Mouse (Mus musculus): ENCODE data around the gene Tecpr2. TPM values are rescaled to one million over a fixed set of nuclear protein-coding genes. Genes with fewer than 3 reads are reported as not detected.

Gene Tecpr2
- total and polyA plus RNA-seq, 3 experiments = 2.8 to 7.5 (median 3.1) TPM

DNA sequence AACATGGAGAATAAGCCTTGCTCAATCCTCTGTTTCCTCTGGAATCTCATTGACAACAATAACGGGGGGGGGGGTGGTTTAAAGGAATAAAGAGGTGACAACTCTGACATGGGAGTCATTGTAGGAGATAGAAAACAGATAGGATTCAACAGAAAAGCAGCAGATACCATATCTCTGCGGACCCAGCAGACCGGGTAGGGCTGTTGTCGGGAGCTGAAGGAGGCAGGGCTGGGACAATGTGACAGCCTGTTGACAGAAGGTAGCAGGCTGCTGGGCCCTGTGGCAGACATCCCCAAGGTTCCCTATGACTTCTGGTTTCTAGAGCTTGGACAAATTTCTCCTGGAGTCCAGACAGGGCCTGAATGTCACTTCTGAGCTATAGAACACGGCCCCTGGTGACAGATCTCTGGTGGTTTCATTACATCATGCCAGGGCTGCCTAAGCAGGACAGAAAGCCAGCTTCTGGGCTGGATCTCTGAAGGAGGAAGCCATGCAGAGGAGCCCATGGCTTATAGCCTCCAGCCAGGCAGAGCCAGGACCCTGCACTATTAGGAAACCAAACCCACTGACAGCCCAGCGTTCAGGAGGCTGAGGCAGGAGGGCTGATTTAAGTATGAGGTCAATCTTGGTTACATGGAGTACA, 120.7 kb downstream of the Tecpr2 start:
- dilution Hi-C loops (cut with MboI; ENCODE audit: extremely low pct_ligation_motif_present, extremely low pct_unique_long_range_greater_than_20kb, low sequenced_read_pairs) (no loop called here), in situ Hi-C loops (cut with MboI; ENCODE audit: low pct_ligation_motif_present, low pct_unique_long_range_greater_than_20kb, low sequenced_read_pairs) (no loop called here)
- H3K4me1 ChIP-seq (ENCODE audit: control insufficient read depth in 1 of 2, insufficient read depth in 2 of 2) = peaks cover 0 to 2% of the 10 kb centered on the region in 2 experiments; a peak in 1 of 4 replicates
- H3K27me3 ChIP-seq (replicated peaks) = no peaks in the 10 kb centered on the region
- H3K4me2 ChIP-seq (ENCODE audit: insufficient read depth, low read depth, poor library complexity, severe bottlenecking) = no peak overlapping the region
- H3K27ac ChIP-seq (ENCODE audit: insufficient read depth, low read depth) = no peak overlapping the region
- no peak for TF ChIP-seq MAX (IDR thresholded peaks at IDR 0.05; ENCODE audit: low read length)
- DNase-seq (ENCODE audit: extremely low read depth) = no peak
- H3K79me2 ChIP-seq (replicated peaks; ENCODE audit: control insufficient read depth, extremely low read depth, insufficient read depth, poor library complexity, severe bottlenecking) = no peaks in the 10 kb centered on the region
- H3K9me3 ChIP-seq (replicated peaks; ENCODE audit: low read length) = peaks cover 11% of the 10 kb centered on the region
- no peak overlapping the region for H3K4me3 ChIP-seq (replicated peaks in 1 of 3; ENCODE audit: low read depth in 2 of 3, low read length in 2 of 3, poor library complexity in 1 of 3)
- H3K36me3 ChIP-seq (replicated peaks in 1 of 2; ENCODE audit: control insufficient read depth in 1 of 2, insufficient read depth in 1 of 2, low read length in 1 of 2) = no peaks in the 10 kb centered on the region
- no peak overlapping the region for H3K9ac ChIP-seq (ENCODE audit: insufficient read depth, low read depth)

DNA sequence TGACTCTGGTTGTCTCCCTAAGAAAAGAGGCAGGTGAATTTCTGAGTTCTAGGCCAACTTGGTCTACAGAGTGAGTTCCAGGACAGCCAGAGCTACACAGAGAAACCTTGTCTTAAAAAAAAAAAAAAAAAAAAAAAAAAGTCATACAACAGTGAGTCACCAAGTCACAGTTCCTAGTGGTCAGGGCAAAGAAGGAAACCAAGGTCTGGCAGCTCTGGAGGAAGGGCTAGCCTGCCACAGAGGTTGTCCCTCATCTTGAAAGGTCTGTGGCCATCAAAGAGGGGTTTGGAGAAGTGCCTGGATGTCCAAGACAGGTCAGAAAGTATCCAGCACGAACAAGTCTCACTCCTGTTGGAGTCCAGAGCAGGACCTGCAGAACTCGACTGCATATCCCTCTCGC, 127.7 kb downstream of the Tecpr2 start:
- in situ Hi-C loops (cut with MboI; ENCODE audit: low pct_ligation_motif_present, low pct_unique_long_range_greater_than_20kb, low sequenced_read_pairs) (no loop called here), dilution Hi-C loops (cut with MboI; ENCODE audit: extremely low pct_ligation_motif_present, extremely low pct_unique_long_range_greater_than_20kb, low sequenced_read_pairs) (no loop called here)
- Histone ChIP-seq H3K27me3 (replicated peaks) (no peaks in the 10 kb centered on the region), H3K27ac (ENCODE audit: insufficient read depth, low read depth) (no peak overlapping the region), H3K9me3 (replicated peaks; ENCODE audit: low read length) (peaks cover 11% of the 10 kb centered on the region), H3K36me3 (replicated peaks in 1 of 2; ENCODE audit: control insufficient read depth in 1 of 2, insufficient read depth in 1 of 2, low read length in 1 of 2) (no peaks in the 10 kb centered on the region), H3K4me3 (replicated peaks in 1 of 3; ENCODE audit: low read depth in 2 of 3, low read length in 2 of 3, poor library complexity in 1 of 3) (no peak overlapping the region), H3K4me1 (ENCODE audit: control insufficient read depth in 1 of 2, insufficient read depth in 2 of 2) (peaks cover under 1 to 4% of the 10 kb centered on the region in 2 experiments; a peak in 1 of 4 replicates), H3K9ac (ENCODE audit: insufficient read depth, low read depth) (no peak overlapping the region), H3K79me2 (replicated peaks; ENCODE audit: control insufficient read depth, extremely low read depth, insufficient read depth, poor library complexity, severe bottlenecking) (no peaks in the 10 kb centered on the region), H3K4me2 (ENCODE audit: insufficient read depth, low read depth, poor library complexity, severe bottlenecking) (no peak overlapping the region)
- TF ChIP-seq JUN (IDR thresholded peaks at IDR 0.05; ENCODE audit: insufficient read depth, low read depth, low read length) (no peak), ZNF384 (IDR thresholded peaks at IDR 0.05; ENCODE audit: low read depth, low read length) (peak; percentile 82)
- DNase-seq (ENCODE audit: extremely low read depth) = no peak

DNA sequence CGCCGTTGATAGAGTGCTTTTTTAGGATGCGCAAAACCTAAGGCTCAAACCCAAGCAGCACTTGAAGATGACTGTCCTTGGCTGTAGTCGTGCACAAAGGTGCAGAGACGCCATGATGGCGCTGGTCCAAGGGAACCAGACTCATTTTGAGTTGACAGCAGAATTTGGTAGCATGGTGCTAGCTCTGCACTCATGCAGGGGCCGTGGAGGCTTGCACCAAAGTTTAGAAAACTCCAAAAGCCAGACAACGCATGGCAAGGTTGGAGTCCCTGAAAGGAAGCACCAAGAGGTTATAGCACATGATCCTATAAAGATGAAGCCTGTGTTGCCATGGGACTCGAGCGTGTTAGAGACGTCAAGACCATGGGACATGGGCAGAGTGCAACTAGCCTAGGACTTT, 129.0 kb downstream of the Tecpr2 start:
- H3K36me3 ChIP-seq (replicated peaks in 1 of 2; ENCODE audit: control insufficient read depth in 1 of 2, insufficient read depth in 1 of 2, low read length in 1 of 2) = no peaks in the 10 kb centered on the region
- H3K4me1 ChIP-seq (ENCODE audit: control insufficient read depth in 1 of 2, insufficient read depth in 2 of 2) = peaks cover 2 to 4% of the 10 kb centered on the region in 2 experiments; a peak in 1 of 4 replicates
- no peak overlapping the region for H3K4me3 ChIP-seq (replicated peaks in 1 of 3; ENCODE audit: low read depth in 2 of 3, low read length in 2 of 3, poor library complexity in 1 of 3)
- no peak for DNase-seq (ENCODE audit: extremely low read depth)
- H3K27me3 ChIP-seq (replicated peaks) = no peaks in the 10 kb centered on the region
- H3K27ac ChIP-seq (ENCODE audit: insufficient read depth, low read depth) = no peak overlapping the region
- TF ChIP-seq SMC3 (IDR thresholded peaks at IDR 0.05; ENCODE audit: low read depth, low read length) (no peak), GABPA (IDR thresholded peaks at IDR 0.05; ENCODE audit: insufficient replicate concordance, low read depth, low read length) (no peak), MAZ (IDR thresholded peaks at IDR 0.05; ENCODE audit: low read depth, low read length) (no peak), MEF2A (IDR thresholded peaks at IDR 0.05; ENCODE audit: borderline replicate concordance, low read depth, low read length) (no peak), POLR2A (IDR thresholded peaks at IDR 0.05; ENCODE audit: low read depth, low read length) (no peak), EP300 (IDR thresholded peaks at IDR 0.05; ENCODE audit: low read length) (no peak), MAX (IDR thresholded peaks at IDR 0.05; ENCODE audit: low read length) (no peak), RCOR1 (conservative IDR thresholded peaks at IDR 0.05; ENCODE audit: low read depth, low read length) (no peak), TCF12 (IDR thresholded peaks at IDR 0.05; ENCODE audit: low read depth, low read length) (no peak), JUN (IDR thresholded peaks at IDR 0.05; ENCODE audit: insufficient read depth, low read depth, low read length) (no peak), E2F4 (IDR thresholded peaks at IDR 0.05; ENCODE audit: insufficient replicate concordance, low read depth, low read length) (no peak), MYC (IDR thresholded peaks at IDR 0.05; ENCODE audit: low read depth, low read length) (no peak), ETS1 (conservative IDR thresholded peaks at IDR 0.05; ENCODE audit: low read depth, low read length) (no peak), UBTF (IDR thresholded peaks at IDR 0.05; ENCODE audit: low read depth, low read length) (no peak), TBP (conservative IDR thresholded peaks at IDR 0.05; ENCODE audit: low read depth, low read length) (no peak), CTCF (conservative IDR thresholded peaks at IDR 0.05 in 1 of 2, IDR thresholded peaks at IDR 0.05 in 1 of 2; ENCODE audit: low read depth in 2 of 2, low read length in 2 of 2) (no peak), ZC3H11A (IDR thresholded peaks at IDR 0.05; ENCODE audit: low read depth, low read length) (no peak)
- H3K9me3 ChIP-seq (replicated peaks; ENCODE audit: low read length) = peaks cover under 1% of the 10 kb centered on the region
- no peak overlapping the region for H3K9ac ChIP-seq (ENCODE audit: insufficient read depth, low read depth)
- no peaks in the 10 kb centered on the region for H3K79me2 ChIP-seq (replicated peaks; ENCODE audit: control insufficient read depth, extremely low read depth, insufficient read depth, poor library complexity, severe bottlenecking)
- dilution Hi-C loops (cut with MboI; ENCODE audit: extremely low pct_ligation_motif_present, extremely low pct_unique_long_range_greater_than_20kb, low sequenced_read_pairs) (no loop called here), in situ Hi-C loops (cut with MboI; ENCODE audit: low pct_ligation_motif_present, low pct_unique_long_range_greater_than_20kb, low sequenced_read_pairs) (no loop called here)
- no peak overlapping the region for H3K4me2 ChIP-seq (ENCODE audit: insufficient read depth, low read depth, poor library complexity, severe bottlenecking)

All from CH12.LX (cell line).